Mouse (Mus musculus) cerebellum, postnatal 36 days (tissue): ENCODE data around the gene Ogdh.
A peak's percentile ranks its signal among the peaks of the same experiment; 100 is the strongest.

Source experiments
- DNase-seq, 2 experiments: peaks; one replicate each; pipeline ENCODE4 v3.0.0; 2021 to 2022; ENCODE audit warnings: mixed read lengths in 2 of 2

Ogdh gene

GRCm38 (mm10) chr11:6296077-6296476 lies 4.6 kb downstream of the Ogdh start:
- DNase-seq = no peak

GRCm38 (mm10) chr11:6299435-6299834 lies 8.0 kb downstream of the Ogdh start:
- DNase-seq = no peak

GRCm38 (mm10) chr11:6302793-6303192 lies 11.4 kb downstream of the Ogdh start:
- no peak for DNase-seq

- no peak for DNase-seq
Observed at GRCm38 (mm10) chr11:6305943-6306430, 14.6 kb downstream of the Ogdh start.

GRCm38 (mm10) chr11:6308181-6308580 lies 16.7 kb downstream of the Ogdh start:
- DNase-seq = no peak

GRCm38 (mm10) chr11:6313874-6314406 lies 22.5 kb downstream of the Ogdh start:
- DNase-seq = no peak

- DNase-seq = no peak
Observed at GRCm38 (mm10) chr11:6316821-6317220, 25.4 kb downstream of the Ogdh start.

- DNase-seq = peak; percentile 46 to 50
Observed at GRCm38 (mm10) chr11:6318559-6318958, 27.1 kb downstream of the Ogdh start.

GRCm38 (mm10) chr11:6319374-6319773 lies 27.9 kb downstream of the Ogdh start:
- DNase-seq = no peak

- no peak for DNase-seq
Observed at GRCm38 (mm10) chr11:6322086-6322485, 30.7 kb downstream of the Ogdh start.

GRCm38 (mm10) chr11:6323348-6323747 lies 31.9 kb downstream of the Ogdh start:
- no peak for DNase-seq

GRCm38 (mm10) chr11:6331256-6331655 lies 39.8 kb downstream of the Ogdh start:
- no peak for DNase-seq

- no peak for DNase-seq
Observed at GRCm38 (mm10) chr11:6332606-6333005, 41.2 kb downstream of the Ogdh start.

- DNase-seq = no peak
Observed at GRCm38 (mm10) chr11:6333403-6333802, 42.0 kb downstream of the Ogdh start.

GRCm38 (mm10) chr11:6335321-6335720 lies 43.9 kb downstream of the Ogdh start:
- no peak for DNase-seq

- no peak for DNase-seq
Observed at GRCm38 (mm10) chr11:6336689-6337088, 45.3 kb downstream of the Ogdh start.

- DNase-seq = no peak
Observed at GRCm38 (mm10) chr11:6345956-6346355, 54.5 kb downstream of the Ogdh start.

- no peak for DNase-seq
Observed at GRCm38 (mm10) chr11:6346966-6347365, 55.5 kb downstream of the Ogdh start.

- DNase-seq = peak; percentile 65
Observed at GRCm38 (mm10) chr11:6348681-6349200, 57.3 kb downstream of the Ogdh start.

- DNase-seq = no peak
Observed at GRCm38 (mm10) chr11:6349586-6349985, 58.2 kb downstream of the Ogdh start.

- no peak for DNase-seq
Observed at GRCm38 (mm10) chr11:6355106-6355505, 63.7 kb downstream of the Ogdh start.

- DNase-seq = no peak
Observed at GRCm38 (mm10) chr11:6364581-6365275, 73.3 kb downstream of the Ogdh start.

GRCm38 (mm10) chr11:6365885-6366284 lies 74.5 kb downstream of the Ogdh start:
- peak; percentile 78 to 80 for DNase-seq

- DNase-seq = no peak
Observed at GRCm38 (mm10) chr11:6366434-6366833, 75.0 kb downstream of the Ogdh start.
